Mouse (Mus musculus): ENCODE measurements at regions not wholly inside any gene's neighbourhood (a gene's known extent, or its start where the extent isn't known, plus 50 kb on each side); places are given as distances from the start of the nearest gene placed in this dataset.

- TF ChIP-seq USF1 (IDR thresholded peaks at IDR 0.05; ENCODE audit: low read depth) (no peak), CEBPB (IDR thresholded peaks at IDR 0.05; ENCODE audit: low read depth) (no peak), MYOD1 (IDR thresholded peaks at IDR 0.05; ENCODE audit: control insufficient read depth, insufficient read length, low read depth) (no peak), CTCF (IDR thresholded peaks at IDR 0.05; ENCODE audit: control insufficient read depth, insufficient read depth, insufficient read length) (no peak), FOSL1 (IDR thresholded peaks at IDR 0.05; ENCODE audit: insufficient read depth, low read length, poor library complexity, severe bottlenecking) (no peak), MAX (IDR thresholded peaks at IDR 0.05) (no peak), MYOG (IDR thresholded peaks at IDR 0.05; ENCODE audit: control insufficient read depth, extremely low read depth, insufficient read length) (no peak)
Measured at GRCm38 (mm10) chr14:17599553-17599952, 60.5 kb upstream of the Thrb start.

GRCm38 (mm10) chr14:17602357-17602756, 57.7 kb upstream of the Thrb start:
- no peaks in the 10 kb centered on the region for H3K27me3 ChIP-seq (ENCODE audit: control insufficient read depth, insufficient read depth, insufficient read length)
- H3K4me3 ChIP-seq (ENCODE audit: insufficient read depth, poor library complexity, severe bottlenecking): no peak overlapping the region
- no peaks in the 10 kb centered on the region for H3K79me2 ChIP-seq (ENCODE audit: control insufficient read depth, insufficient read depth)
- no peaks in the 10 kb centered on the region for H3K79me3 ChIP-seq (ENCODE audit: low read depth)
- no peak overlapping the region for H3ac ChIP-seq (ENCODE audit: control insufficient read depth, insufficient read length, low read depth)
- no peaks in the 10 kb centered on the region for H3K36me3 ChIP-seq (ENCODE audit: control insufficient read depth, insufficient read depth)
- TF ChIP-seq USF1 (IDR thresholded peaks at IDR 0.05; ENCODE audit: low read depth) (no peak), CTCF (IDR thresholded peaks at IDR 0.05; ENCODE audit: control insufficient read depth, insufficient read depth, insufficient read length) (no peak), MAX (IDR thresholded peaks at IDR 0.05) (no peak), FOSL1 (IDR thresholded peaks at IDR 0.05; ENCODE audit: insufficient read depth, low read length, poor library complexity, severe bottlenecking) (no peak), MYOD1 (IDR thresholded peaks at IDR 0.05; ENCODE audit: control insufficient read depth, insufficient read length, low read depth) (no peak), MYOG (IDR thresholded peaks at IDR 0.05; ENCODE audit: control insufficient read depth, extremely low read depth, insufficient read length) (no peak), CEBPB (IDR thresholded peaks at IDR 0.05; ENCODE audit: low read depth) (no peak)

More at GRCm38 (mm10) chr14:17599553-17599952, 60.5 kb upstream of the Thrb start:
- Histone ChIP-seq H3K36me3 (ENCODE audit: control insufficient read depth, insufficient read depth) (no peaks in the 10 kb centered on the region), H3K79me3 (ENCODE audit: low read depth) (no peaks in the 10 kb centered on the region), H3K27me3 (ENCODE audit: control insufficient read depth, insufficient read depth, insufficient read length) (no peaks in the 10 kb centered on the region), H3K79me2 (ENCODE audit: control insufficient read depth, insufficient read depth) (no peaks in the 10 kb centered on the region), H3K4me3 (ENCODE audit: insufficient read depth, poor library complexity, severe bottlenecking) (no peak overlapping the region), H3ac (ENCODE audit: control insufficient read depth, insufficient read length, low read depth) (no peak overlapping the region)

DNA sequence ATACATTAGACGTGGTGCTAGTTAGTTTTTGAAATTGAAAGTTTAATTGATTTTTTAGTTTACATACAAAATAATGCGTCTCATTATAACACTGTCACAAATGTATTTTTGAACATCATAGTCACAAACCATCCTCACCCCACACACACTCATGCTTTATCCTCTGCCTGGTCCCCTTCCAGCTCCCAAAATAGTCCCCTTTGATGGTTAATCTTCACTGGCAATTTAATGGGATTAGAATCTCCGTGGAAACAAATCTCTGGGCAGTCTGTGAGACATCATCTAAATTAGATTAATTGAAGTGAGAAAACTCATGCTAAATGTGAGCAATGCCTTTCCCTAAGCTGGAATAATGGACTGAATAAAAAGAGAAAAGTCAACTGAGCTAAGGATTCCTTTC, 54.0 kb upstream of the Thrb start:
- Histone ChIP-seq H3K4me3 (ENCODE audit: insufficient read depth, poor library complexity, severe bottlenecking) (no peak overlapping the region), H3K79me2 (ENCODE audit: control insufficient read depth, insufficient read depth) (no peaks in the 10 kb centered on the region), H3K36me3 (ENCODE audit: control insufficient read depth, insufficient read depth) (no peaks in the 10 kb centered on the region), H3K79me3 (ENCODE audit: low read depth) (no peaks in the 10 kb centered on the region), H3K27me3 (ENCODE audit: control insufficient read depth, insufficient read depth, insufficient read length) (no peaks in the 10 kb centered on the region), H3ac (ENCODE audit: control insufficient read depth, insufficient read length, low read depth) (no peak overlapping the region)
- no peak for TF ChIP-seq USF1 (IDR thresholded peaks at IDR 0.05; ENCODE audit: low read depth)
- TF ChIP-seq FOSL1 (IDR thresholded peaks at IDR 0.05; ENCODE audit: insufficient read depth, low read length, poor library complexity, severe bottlenecking): no peak
- TF ChIP-seq MYOD1 (IDR thresholded peaks at IDR 0.05; ENCODE audit: control insufficient read depth, insufficient read length, low read depth): no peak
- no peak for TF ChIP-seq CEBPB (IDR thresholded peaks at IDR 0.05; ENCODE audit: low read depth)
- no peak for TF ChIP-seq MYOG (IDR thresholded peaks at IDR 0.05; ENCODE audit: control insufficient read depth, extremely low read depth, insufficient read length)
- TF ChIP-seq MAX (IDR thresholded peaks at IDR 0.05): no peak
- no peak for TF ChIP-seq CTCF (IDR thresholded peaks at IDR 0.05; ENCODE audit: control insufficient read depth, insufficient read depth, insufficient read length)

DNA sequence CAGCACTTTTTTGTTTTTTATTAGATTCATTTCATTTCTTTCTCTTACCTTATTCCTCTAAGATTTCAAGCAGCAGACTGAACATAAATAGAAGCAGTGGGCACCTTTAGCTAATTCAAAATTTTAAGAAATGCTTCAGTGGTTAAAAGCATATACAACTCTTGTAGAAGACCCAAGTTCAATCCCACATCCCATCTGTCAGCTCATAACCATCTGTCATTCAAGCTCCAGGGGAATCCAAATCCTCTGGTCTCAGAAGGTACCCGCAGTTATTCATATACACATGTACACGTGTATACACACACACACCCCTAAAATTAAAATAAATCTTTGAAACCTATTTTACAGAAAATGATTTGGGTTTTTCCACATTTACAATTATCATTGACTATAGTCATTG, 52.9 kb upstream of the Thrb start:
- no peak overlapping the region for H3K4me3 ChIP-seq (ENCODE audit: insufficient read depth, poor library complexity, severe bottlenecking)
- no peaks in the 10 kb centered on the region for H3K36me3 ChIP-seq (ENCODE audit: control insufficient read depth, insufficient read depth)
- no peaks in the 10 kb centered on the region for H3K27me3 ChIP-seq (ENCODE audit: control insufficient read depth, insufficient read depth, insufficient read length)
- H3K79me3 ChIP-seq (ENCODE audit: low read depth): no peaks in the 10 kb centered on the region
- no peak overlapping the region for H3ac ChIP-seq (ENCODE audit: control insufficient read depth, insufficient read length, low read depth)
- no peaks in the 10 kb centered on the region for H3K79me2 ChIP-seq (ENCODE audit: control insufficient read depth, insufficient read depth)
- no peak for TF ChIP-seq CTCF (IDR thresholded peaks at IDR 0.05; ENCODE audit: control insufficient read depth, insufficient read depth, insufficient read length)
- TF ChIP-seq MYOD1 (IDR thresholded peaks at IDR 0.05; ENCODE audit: control insufficient read depth, insufficient read length, low read depth): no peak
- no peak for TF ChIP-seq FOSL1 (IDR thresholded peaks at IDR 0.05; ENCODE audit: insufficient read depth, low read length, poor library complexity, severe bottlenecking)
- TF ChIP-seq MYOG (IDR thresholded peaks at IDR 0.05; ENCODE audit: control insufficient read depth, extremely low read depth, insufficient read length): no peak
- no peak for TF ChIP-seq CEBPB (IDR thresholded peaks at IDR 0.05; ENCODE audit: low read depth)

Data from C2C12 (cell line).